Mouse (Mus musculus) layer of hippocampus, postnatal 36 days (tissue): ENCODE data around the gene Trpm3. TPM values are rescaled to one million over a fixed set of nuclear protein-coding genes. Genes with fewer than 3 reads are reported as not detected.
A peak's percentile ranks its signal among the peaks of the same experiment; 100 is the strongest.

Experiments used
- DNase-seq, 2 experiments: peaks; one replicate each; pipeline ENCODE4 v3.0.0; 2022
- total RNA-seq, 2 experiments: library from RNA; stranded (reverse); gene quantifications; 2 replicates each; pipeline ENCODE4 v1.2.3; 2021

Trpm3 gene
- total RNA-seq, 2 experiments from 2014 or later = 56.8 to 71.5 TPM

GRCm38 (mm10) chr19:22478295-22478989, 339.6 kb downstream of the Trpm3 start:
- no peak for DNase-seq

GRCm38 (mm10) chr19:22503469-22503868, 364.6 kb downstream of the Trpm3 start:
- no peak for DNase-seq

GRCm38 (mm10) chr19:22518508-22518907, 379.7 kb downstream of the Trpm3 start:
- no peak for DNase-seq

GRCm38 (mm10) chr19:22527944-22528343, 389.1 kb downstream of the Trpm3 start:
- DNase-seq = no peak

- no peak for DNase-seq
Measured at GRCm38 (mm10) chr19:22542990-22543709, 404.3 kb downstream of the Trpm3 start.

- peak; percentile 25 to 48 for DNase-seq
Measured at GRCm38 (mm10) chr19:22552179-22552578, 413.3 kb downstream of the Trpm3 start.

GRCm38 (mm10) chr19:22554421-22554941, 415.6 kb downstream of the Trpm3 start:
- DNase-seq = peak; percentile 32 to 40

GRCm38 (mm10) chr19:22572396-22572795, 433.6 kb downstream of the Trpm3 start:
- DNase-seq = no peak

- DNase-seq = peak; percentile 16 to 26
Measured at GRCm38 (mm10) chr19:22572849-22573248, 434.0 kb downstream of the Trpm3 start.

GRCm38 (mm10) chr19:22582120-22582745, 443.4 kb downstream of the Trpm3 start:
- no peak for DNase-seq

GRCm38 (mm10) chr19:22594492-22594891, 455.6 kb downstream of the Trpm3 start:
- DNase-seq = no peak

- DNase-seq = no peak
Measured at GRCm38 (mm10) chr19:22595246-22595645, 456.4 kb downstream of the Trpm3 start.

GRCm38 (mm10) chr19:22596715-22597114, 457.9 kb downstream of the Trpm3 start:
- DNase-seq = peak; percentile 15 to 41

- DNase-seq = no peak
Measured at GRCm38 (mm10) chr19:22604322-22604721, 465.5 kb downstream of the Trpm3 start.

- DNase-seq = no peak
Measured at GRCm38 (mm10) chr19:22607985-22608684, 469.3 kb downstream of the Trpm3 start.

GRCm38 (mm10) chr19:22611621-22612020, 472.8 kb downstream of the Trpm3 start:
- no peak for DNase-seq

- DNase-seq = no peak
Measured at GRCm38 (mm10) chr19:22615367-22615766, 476.5 kb downstream of the Trpm3 start.

GRCm38 (mm10) chr19:22624801-22625513, 486.1 kb downstream of the Trpm3 start:
- DNase-seq = no peak

- no peak for DNase-seq
Measured at GRCm38 (mm10) chr19:22628878-22629277, 490.0 kb downstream of the Trpm3 start.

- peak in 1 of 2 experiments; percentile 41 for DNase-seq
Measured at GRCm38 (mm10) chr19:22631316-22631715, 492.5 kb downstream of the Trpm3 start.

GRCm38 (mm10) chr19:22635635-22636034, 496.8 kb downstream of the Trpm3 start:
- no peak for DNase-seq

- no peak for DNase-seq
Measured at GRCm38 (mm10) chr19:22637786-22638185, 498.9 kb downstream of the Trpm3 start.
